Mouse (Mus musculus) E14TG2a.4 (cell line): ENCODE data around the gene Spns2.
A peak's percentile ranks its signal among the peaks of the same experiment; 100 is the strongest.
"Not testable (repeated sequence)": the region's sequence is repeated elsewhere in the genome, so short reads cannot be mapped to it uniquely, and the experiment has no call there.

ENCODE experiments used
- H3K27me3 ChIP-seq: 2 replicates; pipeline ENCODE4 v1.6.1; 2014; ENCODE audit warnings: low read length, control low read depth; ENCODE audit not compliant: insufficient read depth
- H3K36me3 ChIP-seq: 2 replicates; pipeline ENCODE4 v1.6.1; 2014; ENCODE audit warnings: low read length, control low read depth; ENCODE audit not compliant: insufficient read depth
- H3K4me1 ChIP-seq: replicated peaks from 2 replicates; pipeline ENCODE4 v1.6.1; 2014; ENCODE audit warnings: low read depth, low read length, control low read depth
- H3K4me3 ChIP-seq: replicated peaks from 2 replicates; pipeline ENCODE4 v1.5.1; 2014; ENCODE audit warnings: mild to moderate bottlenecking, low read length
- H3K9me3 ChIP-seq: 2 replicates; pipeline ENCODE4 v1.6.1; 2014; ENCODE audit warnings: low read length, control low read depth
- CTCF ChIP-seq: conservative IDR thresholded peaks from 2 replicates; pipeline ENCODE4 v1.5.1; 2014; ENCODE audit warnings: low read length
- NANOG ChIP-seq: IDR thresholded peaks from 2 replicates; pipeline ENCODE4 v1.6.1; 2014; ENCODE audit warnings: borderline replicate concordance, low read length, mixed read lengths
- POU5F1 ChIP-seq: IDR thresholded peaks from 2 replicates; pipeline ENCODE4 v1.6.1; 2014; ENCODE audit warnings: low read length, borderline replicate concordance

Gene Spns2

GRCm38 (mm10) chr11:72446311-72447105 is 43.2 kb downstream of the Spns2 start:
- Histone ChIP-seq H3K4me1 (peaks cover 95% of the 10 kb centered on the region), H3K9me3 (no peaks in the 10 kb centered on the region), H3K27me3 (no peaks in the 10 kb centered on the region), H3K4me3 (no peak overlapping the region), H3K36me3 (peaks cover 99% of the 10 kb centered on the region)
- TF ChIP-seq CTCF (peak; percentile 77), NANOG (no peak)

- Histone ChIP-seq H3K4me1 (peaks cover 62% of the 10 kb centered on the region), H3K27me3 (no peaks in the 10 kb centered on the region), H3K9me3 (no peaks in the 10 kb centered on the region), H3K36me3 (peaks cover 46% of the 10 kb centered on the region), H3K4me3 (peak within 1 kb of the TSS; percentile 100)
- TF ChIP-seq CTCF (no peak), POU5F1 (no peak), NANOG (no peak)
Observed at GRCm38 (mm10) chr11:72440965-72441664, 48.6 kb downstream of the Spns2 start, which contains the start of gene Mybbp1a. TSS of gene Mybbp1a (plus strand) at chr11:72441355.

- peak overlapping the region; percentile 100 for H3K4me3 ChIP-seq
- not testable (repeated sequence) for H3K9me3 ChIP-seq, H3K27me3 ChIP-seq
- H3K4me1 ChIP-seq = peaks cover 62% of the 10 kb centered on the region
- H3K36me3 ChIP-seq = peaks cover 40% of the 10 kb centered on the region
Observed at GRCm38 (mm10) chr11:72440597-72440964, 49.1 kb downstream of the Spns2 start.

DNA sequence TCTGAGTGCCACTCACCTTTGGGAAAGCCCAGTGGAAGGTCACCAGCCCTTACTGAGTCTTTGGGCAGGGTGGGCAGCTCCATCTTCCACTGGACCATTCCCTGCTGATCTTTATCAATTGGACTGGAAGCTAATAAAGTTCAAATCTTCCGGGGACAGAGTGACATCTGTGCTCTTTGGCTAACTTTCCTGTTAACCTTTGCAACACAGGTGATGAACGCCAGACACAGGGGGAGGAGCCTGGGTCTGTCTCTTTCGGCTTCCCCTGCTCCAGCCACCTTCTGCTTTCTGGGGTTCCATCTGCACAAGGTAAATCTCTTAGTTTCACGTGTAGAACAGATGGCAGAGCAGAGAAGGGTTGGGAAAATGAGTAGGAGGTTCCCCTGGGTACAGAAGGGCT is 51.3 kb downstream of the Spns2 start:
- Histone ChIP-seq H3K27me3 (no peaks in the 10 kb centered on the region), H3K4me3 (no peak overlapping the region), H3K4me1 (peaks cover 53% of the 10 kb centered on the region), H3K36me3 (peaks cover 18% of the 10 kb centered on the region), H3K9me3 (no peaks in the 10 kb centered on the region)
- TF ChIP-seq NANOG (no peak), POU5F1 (no peak), CTCF (no peak)

- peaks cover 4% of the 10 kb centered on the region for H3K36me3 ChIP-seq
- H3K27me3 ChIP-seq = no peaks in the 10 kb centered on the region
- TF ChIP-seq NANOG = no peak
- TF ChIP-seq POU5F1 = no peak
- TF ChIP-seq CTCF = no peak
- peaks cover 39% of the 10 kb centered on the region for H3K4me1 ChIP-seq
- 0 out of 2 replicates have a peak overlapping the region, but pooled peaks have one; percentile 26 for H3K4me3 ChIP-seq
- no peaks in the 10 kb centered on the region for H3K9me3 ChIP-seq
Observed at GRCm38 (mm10) chr11:72436756-72437650, 52.7 kb downstream of the Spns2 start.

DNA sequence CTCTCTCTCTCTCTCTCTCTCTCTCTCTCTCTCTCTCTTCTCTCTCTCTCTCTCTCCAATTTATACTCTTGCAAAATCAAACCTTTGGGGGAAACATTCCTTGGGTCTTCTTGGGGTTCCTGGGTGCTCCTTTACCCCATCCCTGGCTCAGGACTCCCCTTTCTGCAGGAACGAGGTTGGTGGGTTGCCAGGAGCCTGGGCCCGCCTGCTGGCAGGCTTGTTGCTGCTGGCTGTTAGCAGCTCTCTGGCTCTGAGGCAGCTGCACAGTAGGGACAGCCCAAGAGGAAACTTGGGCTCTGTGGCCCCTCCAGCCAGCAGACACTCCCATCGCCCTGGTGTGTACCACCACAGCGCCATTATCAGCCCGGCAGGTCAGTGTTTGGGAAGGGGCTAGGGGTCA is 53.4 kb downstream of the Spns2 start:
- Histone ChIP-seq H3K9me3 (no peaks in the 10 kb centered on the region), H3K36me3 (no peaks in the 10 kb centered on the region)
- TF ChIP-seq CTCF = no peak
- no peak for TF ChIP-seq NANOG
- no peak for TF ChIP-seq POU5F1

DNA sequence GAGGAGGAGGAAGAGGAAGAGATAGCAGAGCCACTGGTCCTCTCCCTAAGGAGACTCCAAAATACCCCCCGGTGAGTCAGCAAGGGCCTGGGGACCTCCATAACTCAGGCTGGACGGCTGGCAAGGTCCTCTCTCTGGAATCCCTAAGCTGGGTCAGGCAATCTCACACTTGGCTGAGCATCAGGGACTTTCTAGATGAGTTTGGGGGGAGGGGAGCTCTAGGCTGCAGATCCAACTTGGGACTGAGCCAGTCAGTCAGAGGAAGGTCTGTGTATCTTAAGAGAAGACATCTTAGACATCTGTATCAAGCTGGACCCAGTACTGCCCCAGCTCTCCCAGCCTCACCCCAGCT is 54.0 kb downstream of the Spns2 start:
- Histone ChIP-seq H3K9me3 (no peaks in the 10 kb centered on the region), H3K4me3 (peak overlapping the region; percentile 29; the same call in 1 of the 2 replicates), H3K27me3 (no peaks in the 10 kb centered on the region), H3K36me3 (no peaks in the 10 kb centered on the region), H3K4me1 (peaks cover 38% of the 10 kb centered on the region)
- no peak for TF ChIP-seq CTCF
- no peak for TF ChIP-seq POU5F1
- no peak for TF ChIP-seq NANOG

More for the DNA sequence above, 53.4 kb downstream of the Spns2 start:
- Histone ChIP-seq H3K27me3 (no peaks in the 10 kb centered on the region), H3K4me1 (peaks cover 38% of the 10 kb centered on the region), H3K4me3 (0 out of 2 replicates have a peak overlapping the region, but pooled peaks have one; percentile 26)
